Mouse (Mus musculus) CH12.LX (cell line): ENCODE data around the gene Slc4a2. TPM values are rescaled to one million over a fixed set of nuclear protein-coding genes. Genes with fewer than 3 reads are reported as not detected.

Source experiments
- DNase-seq: peaks from one replicate; pipeline ENCODE4 v3.0.0-alpha.2; 2013; ENCODE audit errors: extremely low read depth
- H3K27ac ChIP-seq: 2 replicates; pipeline ENCODE4 v1.5.1; 2012; ENCODE audit warnings: low read depth, mild to moderate bottlenecking, control low read depth, moderate library complexity; ENCODE audit not compliant: insufficient read depth
- H3K27me3 ChIP-seq: replicated peaks from 2 replicates; pipeline ENCODE3; 2012; ENCODE audit warnings: inconsistent platforms
- H3K36me3 ChIP-seq, 2 experiments: replicated peaks in 1 of 2; 2 replicates each; pipeline versions ENCODE3 to v1.6.1; 2012; ENCODE audit warnings: inconsistent platforms in 1 of 2, low read length in 1 of 2, mild to moderate bottlenecking in 1 of 2, mixed read lengths in 1 of 2, moderate library complexity in 1 of 2; ENCODE audit not compliant: control insufficient read depth in 1 of 2, insufficient read depth in 1 of 2
- H3K4me1 ChIP-seq, 2 experiments: 2 replicates each; pipeline ENCODE4 v1.6.1; 2012; ENCODE audit warnings: inconsistent platforms in 1 of 2, moderate library complexity in 1 of 2; ENCODE audit not compliant: insufficient read depth in 2 of 2, control insufficient read depth in 1 of 2
- H3K4me2 ChIP-seq: 2 replicates; pipeline ENCODE4 v1.6.1; 2012; ENCODE audit warnings: low read depth, mild to moderate bottlenecking, control low read depth; ENCODE audit not compliant: poor library complexity, insufficient read depth, severe bottlenecking
- H3K4me3 ChIP-seq, 3 experiments: fragments of 150-350 bp in 1 of 3; sonication (generic) in 1 of 3; replicated peaks in 1 of 3; 2 replicates each; pipeline versions ENCODE3 to v1.5.1; 2011 to 2012; ENCODE audit warnings: low read depth in 2 of 3, low read length in 2 of 3, mild to moderate bottlenecking in 2 of 3, moderate library complexity in 2 of 3, control low read depth in 1 of 3, improper control_type of control experiment in 1 of 3, inconsistent platforms in 1 of 3, mixed read lengths in 1 of 3; ENCODE audit not compliant: poor library complexity in 1 of 3
- H3K79me2 ChIP-seq: replicated peaks from 2 replicates; pipeline ENCODE4 v1.6.1; 2012; ENCODE audit warnings: mild to moderate bottlenecking, moderate library complexity; ENCODE audit not compliant: control insufficient read depth, poor library complexity, insufficient read depth, severe bottlenecking; ENCODE audit errors: extremely low read depth
- H3K9ac ChIP-seq: 2 replicates; pipeline ENCODE4 v1.6.1; 2012; ENCODE audit warnings: low read depth, mild to moderate bottlenecking, control low read depth, moderate library complexity; ENCODE audit not compliant: insufficient read depth
- H3K9me3 ChIP-seq: replicated peaks from 2 replicates; pipeline ENCODE3; 2012; ENCODE audit warnings: low read length, inconsistent platforms, mixed read lengths
- BHLHE40 ChIP-seq: IDR thresholded peaks from 2 replicates; pipeline ENCODE4 v1.6.1; 2011; ENCODE audit warnings: mild to moderate bottlenecking, low read depth, low read length, improper control_type of control experiment
- CHD1 ChIP-seq: IDR thresholded peaks from 2 replicates; pipeline ENCODE4 v1.6.1; 2012; ENCODE audit warnings: low read depth, low read length, improper control_type of control experiment, inconsistent platforms
- CTCF ChIP-seq, 2 experiments: IDR thresholded peaks in 1 of 2; conservative IDR thresholded peaks in 1 of 2; 2 replicates each; pipeline ENCODE4 v1.5.1; 2011 to 2012; ENCODE audit warnings: low read depth in 2 of 2, low read length in 2 of 2, improper control_type of control experiment in 1 of 2, inconsistent platforms in 1 of 2, mild to moderate bottlenecking in 1 of 2, moderate library complexity in 1 of 2
- EP300 ChIP-seq: IDR thresholded peaks from 2 replicates; pipeline ENCODE4 v1.6.1; 2011; ENCODE audit warnings: low read length, improper control_type of control experiment
- GABPA ChIP-seq: IDR thresholded peaks from 2 replicates; pipeline ENCODE4 v1.6.1; 2012; ENCODE audit warnings: low read depth, low read length, improper control_type of control experiment, inconsistent platforms; ENCODE audit not compliant: insufficient replicate concordance
- HCFC1 ChIP-seq: IDR thresholded peaks from 2 replicates; pipeline ENCODE4 v1.6.1; 2012; ENCODE audit warnings: low read depth, mild to moderate bottlenecking, inconsistent platforms, low read length, improper control_type of control experiment
- JUND ChIP-seq: conservative IDR thresholded peaks from 2 replicates; pipeline ENCODE4 v1.6.1; 2011; ENCODE audit warnings: low read depth, low read length, improper control_type of control experiment
- MAFK ChIP-seq: IDR thresholded peaks from 2 replicates; pipeline ENCODE4 v1.6.1; 2011; ENCODE audit warnings: low read length, improper control_type of control experiment; ENCODE audit not compliant: insufficient replicate concordance
- MAZ ChIP-seq: IDR thresholded peaks from 2 replicates; pipeline ENCODE4 v1.6.1; 2012; ENCODE audit warnings: low read depth, mild to moderate bottlenecking, inconsistent platforms, low read length, improper control_type of control experiment, moderate library complexity
- MEF2A ChIP-seq: IDR thresholded peaks from 2 replicates; pipeline ENCODE4 v1.6.1; 2014; ENCODE audit warnings: low read depth, mild to moderate bottlenecking, inconsistent platforms, low read length, improper control_type of control experiment, borderline replicate concordance
- MYC ChIP-seq: IDR thresholded peaks from 2 replicates; pipeline ENCODE4 v1.6.1; 2011; ENCODE audit warnings: low read depth, mild to moderate bottlenecking, improper control_type of control experiment, low read length
- NELFE ChIP-seq: IDR thresholded peaks from 2 replicates; pipeline ENCODE4 v1.6.1; 2011; ENCODE audit warnings: low read depth, low read length, improper control_type of control experiment
- NRF1 ChIP-seq: IDR thresholded peaks from 2 replicates; pipeline ENCODE4 v1.6.1; 2014; ENCODE audit warnings: low read depth, mild to moderate bottlenecking, inconsistent platforms, low read length, improper control_type of control experiment, moderate library complexity
- PAX5 ChIP-seq: IDR thresholded peaks from 2 replicates; pipeline ENCODE4 v1.6.1; 2012; ENCODE audit warnings: low read length, inconsistent platforms, mixed read lengths
- POLR2A ChIP-seq: IDR thresholded peaks from 2 replicates; pipeline ENCODE4 v1.6.1; 2011; ENCODE audit warnings: low read depth, mild to moderate bottlenecking, improper control_type of control experiment, low read length
- POLR2AphosphoS2 ChIP-seq: IDR thresholded peaks from 2 replicates; pipeline ENCODE4 v1.6.1; 2011; ENCODE audit warnings: low read depth, low read length, improper control_type of control experiment
- RAD21 ChIP-seq: IDR thresholded peaks from 2 replicates; pipeline ENCODE4 v1.6.1; 2011; ENCODE audit warnings: low read depth, mild to moderate bottlenecking, low read length, improper control_type of control experiment, moderate library complexity
- RCOR1 ChIP-seq: conservative IDR thresholded peaks from 2 replicates; pipeline ENCODE4 v1.6.1; 2012; ENCODE audit warnings: low read depth, mild to moderate bottlenecking, inconsistent platforms, low read length, improper control_type of control experiment
- SIN3A ChIP-seq: IDR thresholded peaks from 2 replicates; pipeline ENCODE4 v1.6.1; 2012; ENCODE audit warnings: low read length, improper control_type of control experiment, inconsistent platforms
- SMC3 ChIP-seq: IDR thresholded peaks from 2 replicates; pipeline ENCODE4 v1.6.1; 2011; ENCODE audit warnings: low read depth, low read length, improper control_type of control experiment
- TCF12 ChIP-seq: IDR thresholded peaks from 2 replicates; pipeline ENCODE4 v1.6.1; 2014; ENCODE audit warnings: low read depth, mild to moderate bottlenecking, inconsistent platforms, low read length, improper control_type of control experiment
- USF1 ChIP-seq: IDR thresholded peaks from 2 replicates; pipeline ENCODE4 v1.6.1; 2014; ENCODE audit warnings: low read depth, mild to moderate bottlenecking, inconsistent platforms, low read length, improper control_type of control experiment
- USF2 ChIP-seq: conservative IDR thresholded peaks from 2 replicates; pipeline ENCODE4 v1.6.1; 2011; ENCODE audit warnings: low read depth, low read length, improper control_type of control experiment
- ZKSCAN1 ChIP-seq: IDR thresholded peaks from 2 replicates; pipeline ENCODE4 v1.6.1; 2012; ENCODE audit warnings: low read depth, inconsistent platforms, low read length, improper control_type of control experiment, borderline replicate concordance
- dilution Hi-C: fragments of 300-500 bp; cut with MboI; formaldehyde crosslinking; loops from 2 replicates; pipeline ENCODE4 v1.14.3; 2020; ENCODE audit warnings: low sequenced_read_pairs; ENCODE audit not compliant: extremely low pct_unique_long_range_greater_than_20kb, extremely low pct_ligation_motif_present
- in situ Hi-C: fragments of 300-500 bp; cut with MboI; formaldehyde crosslinking; loops from 3 replicates; pipeline ENCODE4 v1.14.3; 2019; ENCODE audit warnings: low sequenced_read_pairs, low pct_ligation_motif_present, low pct_unique_long_range_greater_than_20kb, mixed read lengths
- polyA plus RNA-seq: library from polyadenylated mRNA; unstranded; fragments of >175 nt; gene quantifications from 2 replicates; pipeline ENCODE4 v1.2.1, GENCODE M21; 2012; ENCODE audit warnings: low read depth; ENCODE audit not compliant: insufficient read length
- total RNA-seq, 2 experiments: library from RNA; depleted of rRNA; stranded (reverse); fragments of 300-350 nt in 1 of 2; fragments of >200 nt in 1 of 2; gene quantifications; 2 replicates each; pipeline ENCODE4 v1.2.3; 2012 to 2014

The Slc4a2 gene
- total and polyA plus RNA-seq, 3 experiments: 12.9 to 27.2 (median 18.6) TPM

- in situ Hi-C loops: no loop called here
- Histone ChIP-seq H3K27ac (no peak overlapping the region), H3K4me1 (peaks cover 16 to 39% of the 10 kb centered on the region in 2 experiments), H3K27me3 (no peaks in the 10 kb centered on the region), H3K36me3 (peaks cover 25 to 43% of the 10 kb centered on the region in 2 experiments), H3K79me2 (peaks cover 10% of the 10 kb centered on the region; the same call in 1 of the 2 replicates), H3K9ac (no peak overlapping the region), H3K9me3 (no peaks in the 10 kb centered on the region), H3K4me3 (no peak overlapping the region), H3K4me2 (no peak overlapping the region)
- no peak for DNase-seq
- dilution Hi-C loops: no loop called here
- no peak for TF ChIP-seq SMC3
- TF ChIP-seq EP300: no peak
- no peak for TF ChIP-seq GABPA
- no peak for TF ChIP-seq MYC
- no peak for TF ChIP-seq MAFK
- no peak for TF ChIP-seq PAX5
- TF ChIP-seq USF2: no peak
- no peak for TF ChIP-seq ZKSCAN1
- no peak for TF ChIP-seq MEF2A
- no peak for TF ChIP-seq NELFE
- TF ChIP-seq CHD1: no peak
Measured at GRCm38 (mm10) chr5:24426556-24427284, 3.1 kb downstream of the Slc4a2 start.

GRCm38 (mm10) chr5:24427285-24427633, 3.6 kb downstream of the Slc4a2 start:
- no peak overlapping the region for H3K4me2 ChIP-seq
- H3K4me3 ChIP-seq: no peak overlapping the region
- no peak overlapping the region for H3K9ac ChIP-seq
- no peak overlapping the region for H3K27ac ChIP-seq
- DNase-seq: no peak
- H3K79me2 ChIP-seq: peaks cover 10% of the 10 kb centered on the region; the same call in 1 of the 2 replicates
- no peaks in the 10 kb centered on the region for H3K27me3 ChIP-seq
- TF ChIP-seq MAZ (no peak), MYC (no peak), NRF1 (no peak), CTCF (conservative IDR thresholded peaks at IDR 0.05 in 1 of 2, IDR thresholded peaks at IDR 0.05 in 1 of 2; ENCODE audit: low read depth in 2 of 2, low read length in 2 of 2) (no peak), POLR2AphosphoS2 (no peak), JUND (no peak), USF1 (no peak), USF2 (no peak), SMC3 (no peak), HCFC1 (no peak), SIN3A (no peak), BHLHE40 (no peak), RAD21 (no peak), RCOR1 (no peak), TCF12 (no peak), NELFE (no peak), POLR2A (no peak)
- H3K4me1 ChIP-seq: peaks cover 16 to 34% of the 10 kb centered on the region in 2 experiments
- dilution Hi-C loops: no loop called here
- no peaks in the 10 kb centered on the region for H3K9me3 ChIP-seq
- peaks cover 30 to 46% of the 10 kb centered on the region in 2 experiments for H3K36me3 ChIP-seq
- in situ Hi-C loops: no loop called here
